Mouse (Mus musculus): ENCODE results near the gene Flii. TPM values are rescaled to one million over a fixed set of nuclear protein-coding genes. Genes with fewer than 3 reads are reported as not detected.

Flii gene
- total and polyA plus RNA-seq, 3 experiments: 149 to 327 (median 186) TPM

DNA sequence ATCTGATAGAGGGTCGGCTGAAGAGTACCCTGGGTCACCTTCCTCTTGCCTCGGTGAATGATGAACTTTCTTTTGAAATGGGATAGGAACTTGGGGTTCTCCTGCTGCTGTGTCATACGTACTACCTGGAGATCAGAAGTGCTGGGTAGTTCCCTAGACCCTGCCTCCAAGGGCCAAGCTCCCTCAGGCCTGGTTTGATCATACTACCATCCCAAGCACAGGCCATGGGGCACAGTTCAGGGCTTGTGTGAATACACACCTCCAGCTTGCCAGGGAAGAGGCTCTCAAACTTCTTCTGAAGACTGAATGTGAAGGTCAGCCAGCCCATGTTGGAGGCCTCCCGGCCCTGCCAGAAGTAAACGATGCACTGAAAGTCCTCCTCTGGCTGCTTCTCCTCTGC lies 11.2 kb downstream of the Flii start:
- DNase-seq: no peak

GRCm38 (mm10) chr11:60712639-60713255 lies 14.3 kb downstream of the Flii start:
- DNase-seq: no peak

GRCm38 (mm10) chr11:60712040-60712439 lies 15.0 kb downstream of the Flii start:
- DNase-seq: no peak

GRCm38 (mm10) chr11:60711218-60711617 lies 15.8 kb downstream of the Flii start:
- DNase-seq: peak; percentile 1

DNA sequence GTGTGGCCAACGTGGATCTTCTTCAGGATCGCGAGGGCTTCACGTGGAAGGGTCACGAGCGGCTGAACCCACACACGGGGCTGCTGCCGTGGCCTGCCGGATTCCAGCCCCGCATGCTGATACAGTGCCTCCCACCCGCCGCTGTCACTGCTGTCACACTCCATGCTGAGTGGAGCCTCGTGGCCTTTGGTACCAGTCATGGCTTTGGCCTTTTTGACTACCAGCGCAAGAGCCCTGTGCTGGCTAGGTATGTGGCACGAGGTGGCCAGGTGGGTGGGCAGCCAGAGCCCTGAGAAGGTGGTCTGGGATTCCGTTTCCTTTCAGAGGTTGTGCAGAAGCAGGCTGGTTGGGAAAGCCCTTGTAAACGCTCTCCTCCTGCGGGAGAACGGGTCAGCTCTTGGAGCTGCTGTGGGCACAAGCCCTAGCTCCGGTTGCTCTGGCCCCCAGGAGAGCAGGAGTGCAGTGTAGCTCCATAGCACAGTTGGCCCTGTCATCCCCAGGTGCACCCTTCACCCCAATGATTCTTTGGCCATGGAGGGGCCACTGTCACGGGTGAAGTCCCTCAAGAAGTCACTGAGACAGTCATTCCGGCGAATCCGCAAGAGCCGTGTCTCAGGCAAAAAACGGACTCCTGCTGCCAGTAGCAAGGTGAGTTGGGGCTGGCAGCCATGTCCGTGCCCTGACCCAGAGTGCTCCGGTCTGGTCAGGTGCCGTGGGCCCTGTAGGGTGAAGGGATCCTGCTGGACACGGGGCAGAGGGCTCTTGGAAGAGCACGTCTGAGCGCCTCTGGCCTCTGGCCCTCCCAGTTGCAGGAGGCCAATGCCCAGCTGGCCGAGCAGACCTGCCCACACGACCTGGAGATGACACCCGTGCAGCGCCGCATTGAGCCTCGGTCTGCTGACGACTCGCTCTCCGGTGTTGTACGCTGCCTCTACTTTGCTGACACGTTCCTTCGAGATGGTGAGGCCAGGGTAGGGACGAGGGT lies 17.3 kb downstream of the Flii start:
- DNase-seq: peak; percentile 1

- DNase-seq: peak; percentile 1
These were observed 18.4 kb downstream of the Flii start for GRCm38 (mm10) chr11:60708631-60709030.

GRCm38 (mm10) chr11:60707672-60708071 lies 19.4 kb downstream of the Flii start:
- DNase-seq: peak; percentile 96

GRCm38 (mm10) chr11:60706696-60707480 lies 20.2 kb downstream of the Flii start:
- no peak for DNase-seq

- DNase-seq: peak; percentile 2
These were observed 21.0 kb downstream of the Flii start for GRCm38 (mm10) chr11:60706076-60706475.

DNA sequence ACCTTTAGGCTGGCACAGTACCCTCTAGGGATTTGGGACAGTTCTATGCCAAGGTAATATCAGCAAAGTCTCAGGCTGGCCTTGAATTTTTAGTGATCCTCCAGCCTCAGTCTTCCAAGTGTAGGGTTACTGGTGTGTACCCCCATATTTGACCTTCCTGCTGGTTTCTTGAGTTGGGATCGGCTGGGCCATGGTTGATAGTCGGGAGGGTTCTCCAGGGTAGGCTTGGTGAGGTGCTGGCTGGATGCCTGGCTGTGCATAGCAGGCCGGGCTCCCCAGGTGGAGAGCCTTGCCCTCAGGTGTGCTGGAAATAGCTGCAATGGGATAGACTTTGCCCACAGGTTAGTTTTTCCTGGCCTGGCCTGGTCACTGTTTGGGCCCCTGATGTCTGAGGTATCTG lies 21.8 kb downstream of the Flii start:
- peak; percentile 2 for DNase-seq

DNA sequence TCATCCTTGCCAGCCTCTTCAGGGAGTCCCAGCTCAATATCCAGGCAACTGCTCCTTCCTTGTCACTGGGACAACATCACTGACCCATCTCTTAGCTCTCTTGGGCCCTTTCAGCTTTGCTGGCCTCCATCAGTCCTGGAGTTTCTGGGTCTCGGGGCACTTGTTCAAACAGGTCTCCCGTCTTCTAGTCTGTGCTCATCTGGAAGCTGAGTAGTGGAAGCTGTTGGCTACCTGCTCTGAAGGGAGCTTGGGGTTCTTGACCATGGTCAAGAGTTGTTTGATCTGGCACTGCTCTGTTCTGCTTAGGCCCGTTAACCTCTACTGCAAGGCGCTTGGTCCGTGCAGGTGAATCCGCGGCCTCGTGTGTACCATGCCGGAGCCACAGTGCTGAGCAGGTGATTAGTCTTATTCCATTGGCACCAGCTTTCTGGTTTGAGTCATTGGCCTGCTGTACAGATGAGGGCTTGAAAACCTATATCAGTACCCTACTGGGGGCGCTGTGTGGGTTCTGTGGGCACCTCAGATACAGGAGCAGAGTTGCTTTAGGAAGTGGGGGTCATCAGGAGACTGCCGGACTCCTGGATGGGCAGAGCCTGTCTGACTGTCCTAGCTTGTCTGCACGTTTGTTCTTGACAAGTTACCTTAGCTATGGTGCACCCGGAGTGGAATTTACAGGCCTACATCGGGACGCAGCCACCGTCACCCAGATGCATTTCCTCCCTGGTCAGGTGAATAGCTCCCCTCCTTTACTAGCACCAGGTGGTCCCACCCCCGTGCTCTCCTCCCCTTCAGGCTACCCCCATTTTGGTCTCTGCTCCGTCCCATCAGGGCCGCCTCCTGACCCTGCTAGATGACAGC lies 22.8 kb downstream of the Flii start:
- DNase-seq: peak; percentile 2

DNA sequence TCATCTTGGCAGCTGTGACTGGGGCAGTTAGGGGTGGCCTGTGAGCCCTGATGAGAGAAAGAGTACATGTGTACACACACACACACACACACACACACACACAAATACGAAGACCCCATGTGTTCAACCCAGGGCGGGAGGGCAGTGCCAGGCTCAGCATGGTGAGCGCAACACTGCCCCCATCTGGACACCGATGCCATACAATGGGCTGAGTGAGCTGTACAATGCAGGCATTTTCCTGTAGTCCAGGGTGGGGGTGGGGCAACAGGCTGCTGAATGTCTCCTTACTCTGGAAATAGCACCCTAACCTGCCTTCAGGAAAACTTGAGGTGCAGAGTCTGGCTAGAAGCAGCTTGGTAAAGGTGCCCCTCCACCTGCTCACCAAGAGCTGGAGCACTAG lies 23.9 kb downstream of the Flii start:
- DNase-seq: peak; percentile 79

DNA sequence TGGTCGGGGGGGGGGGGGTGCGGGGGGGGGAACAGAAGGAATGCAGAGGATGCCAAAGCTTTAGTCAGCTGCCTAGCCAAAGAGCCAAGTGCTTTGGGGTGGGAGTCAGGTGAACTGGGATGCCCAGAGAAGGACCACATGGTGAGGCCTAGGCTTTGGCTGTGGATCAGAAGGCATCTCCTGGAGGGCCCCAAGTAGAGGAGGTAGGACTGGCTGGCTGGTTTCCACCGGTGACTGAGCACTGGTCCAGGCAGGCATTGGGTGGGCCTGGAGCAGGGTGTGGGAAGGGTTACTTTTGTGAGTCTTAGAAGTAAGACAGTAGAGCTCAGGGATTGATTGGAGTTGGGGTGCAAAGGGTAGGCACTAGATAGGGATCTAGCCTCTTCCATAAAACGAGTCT lies 25.5 kb downstream of the Flii start:
- peak; percentile 2 for DNase-seq

GRCm38 (mm10) chr11:60700320-60701185 lies 26.5 kb downstream of the Flii start:
- DNase-seq: peak; percentile 1

DNA sequence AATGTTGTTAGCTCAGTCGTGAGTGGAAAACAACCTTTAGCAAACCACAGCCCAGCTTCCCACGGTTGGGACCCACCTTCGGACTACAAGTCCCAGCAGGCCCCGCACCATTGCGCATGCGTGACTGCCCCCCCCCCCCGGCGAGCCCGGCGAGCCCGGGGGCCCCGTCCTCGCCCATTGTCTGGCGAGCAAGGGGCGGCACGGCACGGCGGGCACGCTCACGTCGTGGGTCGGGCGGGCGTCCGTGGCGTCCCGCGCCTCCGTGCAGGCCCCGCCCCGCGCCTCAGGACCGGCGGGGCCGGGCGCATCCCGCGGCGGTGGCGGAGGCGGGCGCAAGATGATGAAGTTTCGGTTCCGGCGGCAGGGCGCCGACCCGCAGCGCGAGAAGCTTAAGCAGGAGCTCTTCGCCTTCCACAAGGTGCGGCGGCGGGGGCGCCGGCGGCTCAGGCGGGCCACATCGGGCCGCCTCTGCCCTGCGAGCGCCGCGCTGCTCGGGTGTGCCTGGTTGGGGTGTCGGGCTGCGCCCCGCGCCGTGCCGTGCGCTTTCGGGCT lies 27.5 kb downstream of the Flii start, which contains the start of gene Llgl1:
Gene Llgl1, plus strand, starts transcription at position 200 of the 552 bp plus-strand sequence.
- peak; percentile 92 for DNase-seq

- peak; percentile 80 for DNase-seq
These were observed 28.1 kb downstream of the Flii start for GRCm38 (mm10) chr11:60698806-60699523.

- no peak for DNase-seq
These were observed 29.5 kb downstream of the Flii start for GRCm38 (mm10) chr11:60697561-60697960.

GRCm38 (mm10) chr11:60696165-60696564 lies 30.9 kb downstream of the Flii start:
- DNase-seq: no peak
